Mouse (Mus musculus) liver, adult 2 months (tissue): Measurements from ENCODE around the gene Ppie. TPM values are rescaled to one million over a fixed set of nuclear protein-coding genes. Genes with fewer than 3 reads are reported as not detected.

Source experiments
- DNase-seq: peaks from one replicate; pipeline ENCODE4 v3.0.0-alpha.2; 2011; ENCODE audit warnings: low read depth, low spot score; ENCODE audit errors: extremely low read depth
- H3K27ac ChIP-seq: fragments of 200-500 bp; replicated peaks from 2 replicates; pipeline ENCODE4 v1.5.1; 2012; ENCODE audit warnings: low read depth, mild to moderate bottlenecking, control low read depth, inconsistent platforms, low read length; ENCODE audit not compliant: insufficient read depth
- H3K27me3 ChIP-seq: fragments of 200-500 bp; 2 replicates; pipeline ENCODE4 v1.6.1; 2012; ENCODE audit warnings: mild to moderate bottlenecking, moderate library complexity, low read length, inconsistent platforms; ENCODE audit not compliant: control insufficient read depth, insufficient read depth
- H3K36me3 ChIP-seq: fragments of 200-500 bp; 2 replicates; pipeline ENCODE4 v1.6.1; 2012; ENCODE audit warnings: low read length, inconsistent platforms; ENCODE audit not compliant: control insufficient read depth, insufficient read depth
- H3K4me1 ChIP-seq: fragments of 200-500 bp; 2 replicates; pipeline ENCODE4 v1.6.1; 2011; ENCODE audit warnings: low read length; ENCODE audit not compliant: control insufficient read depth, insufficient read depth
- H3K4me3 ChIP-seq: fragments of 200-500 bp; 2 replicates; pipeline ENCODE4 v1.5.1; 2011; ENCODE audit warnings: low read depth, mild to moderate bottlenecking, control low read depth, low read length, moderate library complexity; ENCODE audit not compliant: insufficient read depth
- H3K79me2 ChIP-seq: fragments of 200-500 bp; 2 replicates; pipeline ENCODE4 v1.6.1; 2012; ENCODE audit warnings: inconsistent platforms, mild to moderate bottlenecking, low read length, moderate library complexity; ENCODE audit not compliant: control insufficient read depth, insufficient read depth
- H3K9ac ChIP-seq: fragments of 200-500 bp; 2 replicates; pipeline ENCODE4 v1.6.1; 2012; ENCODE audit warnings: low read depth, mild to moderate bottlenecking, control low read depth, inconsistent platforms, low read length
- CTCF ChIP-seq: fragments of 200-500 bp; IDR thresholded peaks from 2 replicates; pipeline ENCODE4 v1.5.1; 2011; ENCODE audit warnings: low read depth, low read length, control low read depth
- POLR2A ChIP-seq: fragments of 200-500 bp; IDR thresholded peaks from 2 replicates; pipeline ENCODE4 v1.6.1; 2011; ENCODE audit warnings: low read length, control low read depth; ENCODE audit not compliant: insufficient read depth; ENCODE audit errors: extremely low read depth
- WGBS: fragments of 180-500 bp; shearing (Covaris S2); methylation state at CpG from one replicate; pipeline ENCODE4 v1.1.7; 2018; 5-methylcytosine and 5-hydroxymethylcytosine counted together
- polyA plus RNA-seq: library from polyadenylated mRNA; depleted of rRNA; stranded (reverse); fragments of >200 nt; gene quantifications from 2 replicates; pipeline ENCODE4 v1.2.3, GENCODE M21; 2012
- total RNA-seq: library from RNA; depleted of rRNA; stranded (reverse); fragments of >200 nt; gene quantifications from 2 replicates; pipeline ENCODE4 v1.2.3, GENCODE M21; 2014

The Ppie gene
- total and polyA plus RNA-seq, 2 experiments: 8.7 to 15.2 TPM

- DNase-seq: no peak
- H3K27ac ChIP-seq: no peak overlapping the region
- H3K79me2 ChIP-seq: no peaks in the 10 kb centered on the region
- no peaks in the 10 kb centered on the region for H3K4me1 ChIP-seq
- WGBS: 62% methylated on average over 5 of the region's 5 CpGs
- no peaks in the 10 kb centered on the region for H3K27me3 ChIP-seq
- H3K4me3 ChIP-seq: no peak overlapping the region
- H3K36me3 ChIP-seq: no peaks in the 10 kb centered on the region
- no peak overlapping the region for H3K9ac ChIP-seq
- TF ChIP-seq POLR2A: no peak
- TF ChIP-seq CTCF: no peak
Measured at GRCm38 (mm10) chr4:123152976-123153375, 13.2 kb upstream of the Ppie start.

- no peak; the same call in 1 of the 2 replicates for TF ChIP-seq CTCF
- TF ChIP-seq POLR2A: no peak
- Histone ChIP-seq H3K79me2 (no peaks in the 10 kb centered on the region), H3K36me3 (no peaks in the 10 kb centered on the region), H3K27ac (no peak overlapping the region), H3K4me1 (no peaks in the 10 kb centered on the region), H3K27me3 (no peaks in the 10 kb centered on the region), H3K9ac (no peak overlapping the region), H3K4me3 (no peak overlapping the region)
- 87% methylated on average over 4 of the region's 4 CpGs for WGBS
- no peak for DNase-seq
Measured at GRCm38 (mm10) chr4:123152003-123152402, 12.3 kb upstream of the Ppie start.

GRCm38 (mm10) chr4:123147446-123148150 lies 7.8 kb upstream of the Ppie start:
- H3K9ac ChIP-seq: no peak overlapping the region
- H3K79me2 ChIP-seq: no peaks in the 10 kb centered on the region
- no peaks in the 10 kb centered on the region for H3K36me3 ChIP-seq
- H3K4me3 ChIP-seq: no peak overlapping the region
- TF ChIP-seq POLR2A (no peak), CTCF (no peak)
- H3K27me3 ChIP-seq: no peaks in the 10 kb centered on the region
- 75% methylated on average over 5 of the region's 5 CpGs for WGBS
- no peak overlapping the region for H3K27ac ChIP-seq
- H3K4me1 ChIP-seq: no peaks in the 10 kb centered on the region
- no peak for DNase-seq

GRCm38 (mm10) chr4:123137551-123137950 lies 2.2 kb downstream of the Ppie start:
- WGBS: 80% methylated on average over 3 of the region's 3 CpGs
- TF ChIP-seq POLR2A (no peak), CTCF (no peak)
- Histone ChIP-seq H3K36me3 (peaks cover 33% of the 10 kb centered on the region), H3K9ac (no peak overlapping the region), H3K27me3 (no peaks in the 10 kb centered on the region), H3K27ac (no peak overlapping the region), H3K79me2 (peaks cover 3% of the 10 kb centered on the region; the same call in 1 of the 2 replicates), H3K4me3 (no peak overlapping the region), H3K4me1 (peaks cover 4% of the 10 kb centered on the region)
- DNase-seq: no peak

- WGBS: 90% methylated on average over 4 of the region's 4 CpGs
- peaks cover 47% of the 10 kb centered on the region for H3K36me3 ChIP-seq
- no peak overlapping the region for H3K27ac ChIP-seq
- no peaks in the 10 kb centered on the region for H3K27me3 ChIP-seq
- no peaks in the 10 kb centered on the region for H3K4me1 ChIP-seq
- H3K79me2 ChIP-seq: no peaks in the 10 kb centered on the region
- H3K9ac ChIP-seq: no peak overlapping the region
- no peak overlapping the region for H3K4me3 ChIP-seq
- DNase-seq: no peak
- TF ChIP-seq CTCF (no peak), POLR2A (no peak)
Measured at GRCm38 (mm10) chr4:123127051-123127450, 12.7 kb downstream of the Ppie start.

GRCm38 (mm10) chr4:123126626-123127025 lies 13.1 kb downstream of the Ppie start:
- no peak overlapping the region for H3K9ac ChIP-seq
- 79% methylated on average over 7 of the region's 7 CpGs for WGBS
- H3K27me3 ChIP-seq: no peaks in the 10 kb centered on the region
- H3K27ac ChIP-seq: no peak overlapping the region
- no peaks in the 10 kb centered on the region for H3K79me2 ChIP-seq
- no peak for DNase-seq
- H3K4me1 ChIP-seq: no peaks in the 10 kb centered on the region
- no peak for TF ChIP-seq POLR2A
- TF ChIP-seq CTCF: no peak
- H3K4me3 ChIP-seq: no peak overlapping the region
- peaks cover 42% of the 10 kb centered on the region for H3K36me3 ChIP-seq
